Mouse (Mus musculus): Measurements from ENCODE around the gene Sertad4.

Sertad4 gene

GRCm38 (mm10) chr1:192806168-192807157, 49.1 kb downstream of the Sertad4 start:
- DNase-seq (ENCODE audit: low spot score), result no peak

DNA sequence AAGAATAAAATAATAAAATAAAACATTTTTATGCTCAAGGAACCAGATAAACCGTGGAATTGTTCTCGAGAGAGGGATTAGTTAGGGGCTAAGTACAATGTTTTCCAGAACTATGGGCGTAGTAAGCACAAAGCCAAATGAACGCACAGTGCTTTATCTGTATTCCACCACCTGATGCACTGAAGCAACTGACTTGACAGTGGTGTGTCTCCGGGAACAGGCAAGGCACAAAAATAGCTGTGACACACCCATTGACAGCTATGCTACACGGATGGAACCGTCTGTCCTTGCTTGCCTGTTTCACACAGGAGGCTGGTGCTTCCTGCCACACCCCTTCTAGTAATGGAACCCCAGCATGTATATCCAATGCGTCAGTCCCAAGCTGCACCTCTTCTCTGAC, 55.2 kb downstream of the Sertad4 start:
- no peak for DNase-seq (ENCODE audit: low spot score)

DNA sequence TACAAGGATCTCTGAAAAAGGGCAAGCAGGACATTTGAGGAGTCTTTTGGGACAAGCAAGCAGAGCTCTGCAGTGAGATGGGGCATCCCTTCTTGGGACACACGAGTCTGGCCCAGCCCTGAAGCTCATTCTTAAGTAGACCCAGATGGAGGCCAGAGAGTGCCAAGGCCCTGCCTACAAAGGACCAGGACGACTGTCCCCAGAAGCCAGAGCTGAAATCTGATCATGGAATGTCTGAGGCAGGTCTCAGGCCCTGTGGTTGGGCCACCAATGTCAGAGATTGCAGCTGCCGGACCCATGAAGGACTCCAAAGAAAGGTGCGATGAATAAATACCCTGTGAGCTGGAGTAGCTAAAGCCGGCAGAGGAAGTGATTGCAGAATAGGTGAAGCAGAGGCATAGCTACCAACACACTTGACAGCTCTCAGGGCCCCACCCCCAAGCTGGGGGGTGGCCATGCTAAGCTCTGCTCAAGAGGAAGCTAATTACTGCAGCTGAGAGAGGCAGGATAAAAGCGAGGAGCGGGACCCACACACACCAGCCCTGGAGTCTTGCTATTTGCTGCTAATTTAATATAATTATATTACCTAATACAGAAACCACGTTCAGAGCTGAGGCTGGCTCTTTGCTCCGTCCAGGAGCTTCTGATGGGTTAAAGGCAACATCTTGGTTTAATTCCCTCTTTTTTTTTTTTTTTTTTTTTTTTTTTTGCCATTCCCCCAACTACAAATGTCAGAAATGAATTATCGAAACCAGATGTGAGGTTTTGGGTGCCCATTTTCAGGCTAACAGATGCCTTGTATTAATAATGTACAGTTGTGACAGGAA, 56.2 kb downstream of the Sertad4 start:
- DNase-seq (ENCODE audit: low spot score), result no peak

DNA sequence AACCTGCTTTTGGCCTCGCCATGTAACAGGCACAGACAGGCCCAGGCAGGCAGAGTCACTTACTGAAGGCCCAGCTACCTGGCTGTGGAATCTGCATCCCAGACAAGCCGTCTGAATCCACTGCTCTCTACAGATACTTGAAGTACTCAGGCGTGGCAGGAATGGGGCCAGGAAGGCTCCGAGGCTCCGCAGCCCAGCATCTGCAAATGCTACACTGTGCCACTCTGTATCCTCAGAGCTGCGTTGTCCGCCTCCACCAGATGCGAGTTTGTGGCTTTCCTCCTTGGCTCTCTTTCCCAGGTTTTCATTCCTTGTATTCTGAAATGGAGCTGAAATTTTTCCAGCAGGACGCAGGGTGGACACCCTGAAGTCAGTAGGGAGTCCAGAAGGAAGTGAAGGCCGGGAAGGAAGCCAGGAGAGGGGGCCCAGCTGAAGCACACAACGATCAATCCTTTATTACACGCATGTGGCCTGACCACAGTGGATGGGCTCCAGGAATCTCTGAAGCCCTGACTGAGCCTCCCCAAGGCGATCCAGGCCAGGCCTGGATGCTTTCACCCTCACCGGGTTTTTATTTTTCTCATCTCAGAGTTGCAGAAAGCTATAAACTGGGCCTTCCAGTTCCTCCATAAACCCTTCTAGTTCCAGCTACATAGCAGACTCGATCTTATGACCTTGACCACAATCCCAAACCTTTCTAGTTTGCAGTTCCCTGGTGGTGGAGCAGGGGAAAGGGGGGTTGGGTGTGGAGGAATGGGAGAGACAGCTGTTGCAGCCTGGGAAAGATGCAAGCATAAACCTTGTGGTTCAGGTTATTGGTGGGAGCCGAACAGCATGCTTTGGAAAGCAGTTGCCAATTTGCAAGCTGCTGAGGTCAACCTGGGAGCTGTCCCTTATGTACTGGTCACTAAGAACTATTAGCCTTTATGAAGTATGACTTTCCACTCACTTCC, 57.1 kb downstream of the Sertad4 start:
- no peak for DNase-seq (ENCODE audit: low spot score)

DNA sequence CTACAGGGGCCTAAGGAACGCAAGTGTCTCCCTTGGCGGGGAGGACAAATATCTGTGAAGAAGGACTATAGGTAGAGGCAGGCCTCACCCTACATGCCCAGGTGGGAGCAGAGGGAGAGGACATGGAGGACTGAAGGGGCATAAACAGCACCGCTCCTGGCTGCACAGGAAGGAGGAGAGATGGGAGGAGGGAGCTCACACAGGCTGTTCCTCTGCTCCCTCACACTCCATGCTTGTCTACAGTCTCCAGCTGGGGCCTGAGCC, 58.6 kb downstream of the Sertad4 start:
- no peak for DNase-seq (ENCODE audit: low spot score)

DNA sequence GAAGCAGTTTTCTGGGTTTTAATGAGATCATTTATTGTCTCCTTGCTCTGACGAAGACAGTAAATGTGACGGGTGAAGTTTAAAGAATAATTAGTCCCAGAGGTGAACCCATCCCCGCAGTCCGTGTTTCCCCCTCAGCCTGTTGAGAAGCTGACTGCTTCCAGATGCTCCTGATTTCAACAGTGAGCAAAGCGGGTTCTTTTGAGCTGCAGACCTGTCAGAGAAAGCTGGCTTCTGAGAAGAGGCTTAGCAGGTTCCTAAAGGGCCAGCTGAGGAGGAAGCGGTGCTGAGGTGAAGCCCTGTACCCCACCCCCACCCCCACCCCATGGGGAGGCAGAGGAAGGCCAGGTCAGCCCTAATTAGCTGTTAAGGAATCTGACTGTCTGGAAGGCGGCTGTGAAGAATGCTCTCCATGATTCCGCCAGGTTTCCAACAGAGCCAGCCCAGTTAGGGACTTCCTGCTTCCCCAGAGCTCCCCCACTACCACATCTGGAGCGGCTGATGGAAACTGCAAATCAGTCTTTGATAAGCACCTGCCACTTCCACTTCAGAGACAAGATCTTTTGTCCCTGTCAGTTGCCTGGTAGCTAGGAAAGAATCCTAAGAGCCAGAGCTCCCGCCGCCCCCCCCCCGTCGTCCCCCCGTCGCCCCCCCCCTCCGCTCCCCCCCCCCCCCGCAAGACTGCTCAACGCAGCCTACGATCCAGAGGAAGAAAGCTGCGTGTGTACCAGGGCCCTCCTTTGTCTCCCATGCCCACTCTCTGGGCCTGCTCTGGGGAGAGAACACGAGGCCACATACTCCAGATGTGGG, 59.1 kb downstream of the Sertad4 start:
- no peak for DNase-seq (ENCODE audit: low spot score)

GRCm38 (mm10) chr1:192794957-192795745, 60.4 kb downstream of the Sertad4 start:
- no peak for DNase-seq (ENCODE audit: low spot score)

Measured in layer of hippocampus, adult 11-12 months (tissue).